Mouse (Mus musculus) embryonic facial prominence, embryonic 11.5 days (tissue): ENCODE data around the gene Slc25a45. TPM values are rescaled to one million over a fixed set of nuclear protein-coding genes. Genes with fewer than 3 reads are reported as not detected.
A peak's percentile ranks its signal among the peaks of the same experiment; 100 is the strongest.
"Not testable (repeated sequence)": the region's sequence is repeated elsewhere in the genome, so short reads cannot be mapped to it uniquely, and the experiment has no call there.

Experiments
- ATAC-seq: fragments of 200-750 bp; cut with Nextera tagmentation; replicated peaks from 2 replicates; pipeline ENCODE4 v1.8.0; 2017; ENCODE audit warnings: low read depth; ENCODE audit not compliant: insufficient number of reproducible peaks, low FRiP score, low TSS enrichment
- DNase-seq: peaks from one replicate; pipeline ENCODE4 v3.0.0-alpha.2; 2015; ENCODE audit warnings: low spot score
- H3K27ac ChIP-seq: fragments of 300-500 bp; sonication (generic); replicated peaks from 2 replicates; pipeline ENCODE4 v1.5.1; 2014; ENCODE audit warnings: mild to moderate bottlenecking, low read depth, low read length, control low read depth
- H3K27me3 ChIP-seq: fragments of 300-500 bp; sonication (generic); 2 replicates; pipeline ENCODE4 v1.6.1; 2014; ENCODE audit warnings: mild to moderate bottlenecking, low read length, moderate library complexity, mixed read lengths; ENCODE audit not compliant: control insufficient read depth, insufficient read depth
- H3K36me3 ChIP-seq: fragments of 300-500 bp; sonication (generic); replicated peaks from 2 replicates; pipeline ENCODE4 v1.6.1; 2014; ENCODE audit warnings: low read depth, mild to moderate bottlenecking, low read length, moderate library complexity, mixed read lengths; ENCODE audit not compliant: control insufficient read depth, insufficient read depth
- H3K4me1 ChIP-seq: fragments of 300-500 bp; sonication (generic); 2 replicates; pipeline ENCODE4 v1.6.1; 2014; ENCODE audit warnings: low read length, mixed read lengths; ENCODE audit not compliant: control insufficient read depth, insufficient read depth
- H3K4me2 ChIP-seq: fragments of 300-500 bp; sonication (generic); 2 replicates; pipeline ENCODE4 v1.6.1; 2014; ENCODE audit warnings: low read depth, mild to moderate bottlenecking, control low read depth, low read length, moderate library complexity
- H3K4me3 ChIP-seq: fragments of 300-500 bp; sonication (generic); 2 replicates; pipeline ENCODE4 v1.5.1; 2014; ENCODE audit warnings: low read depth, low read length, control low read depth
- H3K9ac ChIP-seq: fragments of 300-500 bp; sonication (generic); replicated peaks from 2 replicates; pipeline ENCODE4 v1.6.1; 2014; ENCODE audit warnings: mild to moderate bottlenecking, control low read depth, low read length
- H3K9me3 ChIP-seq: fragments of 300-500 bp; sonication (generic); replicated peaks from 2 replicates; pipeline ENCODE4 v1.6.1; 2016; ENCODE audit warnings: mild to moderate bottlenecking, low read length, inconsistent platforms, mixed read lengths; ENCODE audit not compliant: control insufficient read depth
- WGBS: fragments of 180-500 bp; shearing (Covaris S2); extraction: QIAGEN DNeasy Blood & Tissue Kit; methylation state at CpG from one replicate; pipeline ENCODE4 v1.1.7; 2014; 5-methylcytosine and 5-hydroxymethylcytosine counted together
- polyA plus RNA-seq: library from polyadenylated mRNA; unstranded; fragments of >200 nt; fragmentation: Nextera tagmentation; extraction: Ambion mirVana; gene quantifications from 2 replicates; pipeline ENCODE4 v1.2.1, GENCODE M21; 2014

Slc25a45 gene
- polyA plus RNA-seq, 1 experiment from 2014 or later = 0.87 TPM

DNA sequence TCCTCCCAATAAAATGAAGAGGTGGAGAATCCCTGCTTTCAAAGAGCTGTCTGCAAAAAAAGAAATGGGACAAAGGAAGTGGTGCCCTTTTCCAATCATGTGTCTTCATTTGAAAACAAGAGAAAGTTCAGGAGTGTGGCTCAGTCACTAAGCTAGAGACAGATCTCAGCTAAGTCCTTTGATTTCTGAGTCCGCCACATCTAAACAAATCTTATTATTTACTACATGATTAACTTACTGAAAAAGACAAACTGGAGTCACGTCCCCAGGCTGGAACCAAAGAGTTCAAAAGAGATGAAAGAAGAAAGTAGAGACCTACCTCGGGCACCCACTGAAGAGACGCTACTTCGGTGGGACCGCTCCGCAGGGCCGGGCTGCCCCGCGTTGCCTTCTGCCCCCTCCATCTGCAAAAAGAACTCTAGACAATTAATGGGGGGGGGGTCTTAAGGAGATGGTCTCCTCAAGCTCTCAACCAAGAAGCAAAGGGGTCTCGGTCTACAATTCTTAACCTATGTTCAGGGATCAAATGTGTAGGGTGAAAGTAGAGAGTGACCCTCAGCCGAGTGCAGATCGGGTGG is 3.1 kb upstream of the Slc25a45 start:
- no peak for DNase-seq
- H3K27me3 ChIP-seq = no peaks in the 10 kb centered on the region
- peak overlapping the region; percentile 75 for H3K4me3 ChIP-seq
- H3K36me3 ChIP-seq = no peaks in the 10 kb centered on the region; the same call in 1 of the 2 replicates
- peak overlapping the region; percentile 78 for H3K4me2 ChIP-seq
- ATAC-seq = no peak
- 0 out of 2 replicates have a peak overlapping the region, but pooled peaks have one; percentile 13 for H3K27ac ChIP-seq
- no peaks in the 10 kb centered on the region for H3K9me3 ChIP-seq
- WGBS = 16% methylated on average over 13 of the region's 13 CpGs
- peaks cover 10% of the 10 kb centered on the region for H3K4me1 ChIP-seq
- H3K9ac ChIP-seq = peak overlapping the region; percentile 81

DNA sequence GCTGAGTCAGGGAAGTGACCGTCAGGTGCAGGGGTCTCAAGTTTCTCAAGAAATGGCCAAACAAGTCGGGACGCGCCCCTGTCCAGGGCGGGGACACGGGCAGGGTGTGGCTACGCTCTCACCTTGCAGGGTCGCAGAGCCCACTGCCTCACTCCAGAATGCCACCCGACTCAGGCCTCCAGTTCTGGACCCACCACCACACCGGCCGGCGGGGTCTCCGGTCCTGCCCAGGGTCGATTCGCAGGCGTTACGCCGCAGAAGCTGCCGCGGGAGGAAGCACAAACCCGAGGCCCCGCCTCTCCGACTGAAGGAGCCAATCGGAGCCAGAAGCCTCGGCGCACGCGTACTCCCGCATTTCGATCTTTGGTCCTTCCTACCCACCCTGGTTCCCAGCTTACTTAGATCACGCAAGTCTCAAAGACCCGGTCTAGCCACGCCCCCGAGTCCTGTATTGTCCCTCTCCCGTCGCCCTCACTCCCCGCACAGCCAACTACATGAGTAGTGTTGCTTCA is 2.6 kb upstream of the Slc25a45 start, which contains the start of gene Frmd8:
Gene Frmd8 (minus strand): TSS at position 306 of the 512 bp plus-strand sequence.
- no peaks in the 10 kb centered on the region for H3K9me3 ChIP-seq
- ATAC-seq = peak; percentile 68
- WGBS = under 1% methylated on average over 37 of the region's 37 CpGs

DNA sequence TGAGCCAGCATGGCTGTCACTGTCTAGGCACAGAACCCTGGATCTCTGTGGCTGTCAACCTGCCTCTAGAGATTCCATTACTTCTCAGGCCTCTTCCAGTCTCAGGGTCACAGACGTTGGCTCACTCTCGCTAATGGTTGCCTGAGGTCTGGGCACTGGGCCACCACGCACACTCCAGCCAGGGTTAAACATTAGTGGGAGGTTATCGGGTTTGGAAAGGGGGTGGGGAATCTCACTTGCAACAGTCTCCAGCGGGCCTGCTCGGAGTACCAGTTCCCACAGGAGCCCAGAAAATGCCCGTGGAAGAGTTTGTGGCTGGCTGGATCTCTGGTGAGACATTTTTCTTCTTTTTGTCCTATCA is 734 bp downstream of the Slc25a45 start:
- H3K27ac ChIP-seq = no peak overlapping the region
- no peak for ATAC-seq
- no peak overlapping the region for H3K4me2 ChIP-seq
- no peak overlapping the region for H3K9ac ChIP-seq
- no peaks in the 10 kb centered on the region for H3K36me3 ChIP-seq
- no peaks in the 10 kb centered on the region for H3K9me3 ChIP-seq
- H3K4me1 ChIP-seq = no peaks in the 10 kb centered on the region
- H3K27me3 ChIP-seq = no peaks in the 10 kb centered on the region
- 76% methylated on average over 7 of the region's 7 CpGs for WGBS
- no peak for DNase-seq
- H3K4me3 ChIP-seq = no peak overlapping the region

More for the DNA sequence above, 2.6 kb upstream of the Slc25a45 start, which contains the start of gene Frmd8:
- Histone ChIP-seq H3K27me3 (no peaks in the 10 kb centered on the region), H3K4me2 (peak within 1 kb of the TSS; percentile 78), H3K36me3 (no peaks in the 10 kb centered on the region), H3K27ac (0 out of 2 replicates have a peak within 1 kb of the TSS, but pooled peaks have one; percentile 13), H3K9ac (peak within 1 kb of the TSS; percentile 81), H3K4me1 (peaks cover 10% of the 10 kb centered on the region), H3K4me3 (peak within 1 kb of the TSS; percentile 75)
- DNase-seq = peak; percentile 98

DNA sequence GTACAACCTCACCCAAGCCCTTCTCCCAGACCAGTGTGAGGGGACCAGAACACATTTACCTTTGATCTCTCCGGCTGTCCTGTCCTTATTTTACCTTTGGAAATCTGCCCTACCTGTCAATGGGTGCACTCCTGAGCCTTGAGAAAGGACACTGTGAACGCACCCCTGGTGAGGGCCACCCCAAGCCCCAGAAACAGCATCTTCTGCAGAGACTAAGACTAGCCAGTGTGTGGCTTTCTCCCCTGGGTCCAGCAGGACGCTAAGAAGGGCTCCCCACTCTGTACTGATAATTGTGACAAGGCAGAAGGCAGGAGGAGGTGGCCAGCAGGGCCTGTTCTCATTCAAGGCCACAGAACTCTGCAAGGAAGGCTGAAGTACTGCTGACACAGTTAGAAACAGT is 1.3 kb downstream of the Slc25a45 start:
- DNase-seq (no peak), ATAC-seq (no peak)
- no peaks in the 10 kb centered on the region for H3K4me1 ChIP-seq
- WGBS = 81% methylated on average over 3 of the region's 3 CpGs
- H3K27ac ChIP-seq = no peak overlapping the region
- no peaks in the 10 kb centered on the region for H3K9me3 ChIP-seq
- H3K4me2 ChIP-seq = no peak overlapping the region
- H3K9ac ChIP-seq = no peak overlapping the region
- H3K36me3 ChIP-seq = no peaks in the 10 kb centered on the region
- H3K4me3 ChIP-seq = no peak overlapping the region
- H3K27me3 ChIP-seq = no peaks in the 10 kb centered on the region

DNA sequence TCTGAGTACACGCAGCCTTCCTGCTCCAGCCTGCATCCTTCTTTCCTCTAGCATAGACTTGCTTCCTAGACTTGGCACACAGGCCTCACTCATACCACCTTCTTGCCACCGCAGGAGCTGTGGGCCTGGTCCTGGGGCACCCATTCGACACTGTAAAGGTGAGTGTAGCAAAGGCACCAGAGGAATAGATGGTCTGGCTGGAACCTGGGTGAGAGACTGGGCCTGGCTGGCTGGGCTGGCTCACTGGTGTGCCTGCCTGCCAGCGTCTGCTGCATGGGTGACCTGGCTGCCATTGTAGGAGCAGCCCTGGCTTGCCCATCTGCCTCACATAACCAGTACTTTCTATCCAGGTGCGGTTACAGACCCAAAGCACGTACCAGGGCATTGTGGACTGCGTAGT is 2.1 kb downstream of the Slc25a45 start:
- H3K9me3 ChIP-seq = no peaks in the 10 kb centered on the region
- no peak overlapping the region for H3K4me3 ChIP-seq
- no peaks in the 10 kb centered on the region for H3K4me1 ChIP-seq
- H3K36me3 ChIP-seq = no peaks in the 10 kb centered on the region
- H3K27ac ChIP-seq = no peak overlapping the region
- no peak overlapping the region; the same call in 1 of the 2 replicates for H3K9ac ChIP-seq
- no peaks in the 10 kb centered on the region for H3K27me3 ChIP-seq
- WGBS = 94% methylated on average over 7 of the region's 7 CpGs
- no peak overlapping the region for H3K4me2 ChIP-seq
- DNase-seq (no peak), ATAC-seq (no peak)

DNA sequence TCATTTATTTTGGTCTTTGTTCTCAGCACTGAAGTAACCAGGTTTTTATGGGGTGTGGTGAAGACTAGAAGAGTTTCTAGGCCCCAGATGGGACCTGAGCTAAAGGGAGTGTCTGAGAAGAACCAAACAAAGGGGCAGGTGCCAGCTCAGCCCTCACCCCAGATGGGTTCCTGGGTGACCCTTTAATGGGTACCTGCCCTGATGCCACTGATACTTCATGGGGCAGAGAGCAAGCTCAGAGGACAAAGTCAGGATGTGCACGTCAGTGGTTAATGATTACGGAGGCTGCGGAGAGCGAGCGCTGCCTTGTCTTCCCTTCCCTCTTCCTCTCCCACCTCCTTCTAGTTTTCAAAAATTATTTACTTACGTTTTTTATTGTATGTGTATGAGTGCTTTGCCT is 3.5 kb downstream of the Slc25a45 start:
- Histone ChIP-seq H3K4me2 (no peak overlapping the region), H3K4me3 (no peak overlapping the region), H3K36me3 (no peaks in the 10 kb centered on the region), H3K9ac (no peak overlapping the region), H3K9me3 (no peaks in the 10 kb centered on the region), H3K27ac (no peak overlapping the region), H3K27me3 (no peaks in the 10 kb centered on the region), H3K4me1 (no peaks in the 10 kb centered on the region)
- 93% methylated on average over 6 of the region's 6 CpGs for WGBS
- DNase-seq (no peak), ATAC-seq (no peak)

DNA sequence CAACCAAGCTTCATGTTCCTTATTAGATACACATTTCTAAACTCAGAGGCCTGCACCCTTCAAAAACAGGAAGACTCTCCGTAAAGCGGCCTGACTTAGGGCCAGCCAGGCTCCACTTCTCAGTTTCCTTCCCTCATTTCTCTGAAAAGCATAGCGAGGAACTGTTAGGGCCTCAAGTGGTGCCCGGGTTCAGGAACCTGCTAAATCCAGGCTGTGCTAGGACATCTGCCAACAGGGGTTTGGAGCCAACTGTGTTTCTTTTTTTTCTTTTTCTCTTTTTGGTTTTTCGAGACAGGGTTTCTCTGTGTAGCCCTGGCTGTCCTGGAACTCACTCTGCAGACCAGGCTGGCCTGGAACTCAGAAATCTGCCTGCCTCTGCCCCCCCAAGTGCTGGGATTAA is 4.5 kb downstream of the Slc25a45 start:
- H3K4me1 ChIP-seq, H3K4me2 ChIP-seq, H3K4me3 ChIP-seq, ATAC-seq, H3K36me3 ChIP-seq, H3K9me3 ChIP-seq, H3K27me3 ChIP-seq, DNase-seq, H3K9ac ChIP-seq, H3K27ac ChIP-seq: not testable (repeated sequence)
- WGBS = 88% methylated on average over 5 of the region's 5 CpGs

DNA sequence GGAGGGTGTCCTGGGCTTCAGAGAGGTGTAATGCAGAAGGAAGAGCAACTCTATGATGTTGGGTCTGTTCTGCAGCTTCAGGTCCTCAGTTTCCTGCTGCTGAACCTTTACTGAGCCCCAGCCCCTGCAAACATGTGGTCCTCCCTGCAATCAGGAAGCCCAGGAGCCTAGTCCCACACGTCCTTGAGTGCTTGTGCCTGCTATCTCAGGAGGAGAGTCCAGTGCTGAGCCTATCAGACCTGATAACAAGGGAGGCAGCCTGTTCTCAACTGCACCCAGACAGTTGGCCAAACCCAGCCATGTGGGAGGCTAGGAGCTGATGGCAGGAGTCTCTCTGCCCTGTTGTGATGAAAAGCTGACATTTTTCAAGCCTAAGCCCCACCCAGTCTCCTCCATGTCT is 6.3 kb downstream of the Slc25a45 start:
- WGBS = 33% methylated on average over 1 of the region's 1 CpGs
- Histone ChIP-seq H3K27ac (no peak overlapping the region), H3K4me2 (no peak overlapping the region), H3K9ac (no peak overlapping the region), H3K4me1 (no peaks in the 10 kb centered on the region), H3K27me3 (no peaks in the 10 kb centered on the region), H3K36me3 (no peaks in the 10 kb centered on the region), H3K9me3 (no peaks in the 10 kb centered on the region), H3K4me3 (no peak overlapping the region)
- ATAC-seq (no peak), DNase-seq (no peak)
